Mouse (Mus musculus) testis, adult 2 months (tissue): ENCODE measurements around the gene Sapcd1. TPM values are rescaled to one million over a fixed set of nuclear protein-coding genes. Genes with fewer than 3 reads are reported as not detected.

Experiments
- H3K27ac ChIP-seq: fragments of 200-500 bp; 2 replicates; pipeline ENCODE4 v1.5.1; 2012; ENCODE audit warnings: low read depth, low read length; ENCODE audit not compliant: control insufficient read depth, insufficient read depth
- H3K27me3 ChIP-seq: fragments of 200-500 bp; 2 replicates; pipeline ENCODE4 v1.6.1; 2012; ENCODE audit warnings: mild to moderate bottlenecking, low read length, moderate library complexity; ENCODE audit not compliant: control insufficient read depth, insufficient read depth
- H3K36me3 ChIP-seq: fragments of 200-500 bp; 2 replicates; pipeline ENCODE4 v1.6.1; 2012; ENCODE audit warnings: mild to moderate bottlenecking, low read length; ENCODE audit not compliant: control insufficient read depth, insufficient read depth
- H3K4me1 ChIP-seq: fragments of 200-500 bp; 2 replicates; pipeline ENCODE4 v1.6.1; 2012; ENCODE audit warnings: low read length; ENCODE audit not compliant: control insufficient read depth, insufficient read depth
- H3K4me3 ChIP-seq: fragments of 200-500 bp; 2 replicates; pipeline ENCODE4 v1.5.1; 2012; ENCODE audit warnings: low read depth, mild to moderate bottlenecking, low read length, moderate library complexity, mixed read lengths; ENCODE audit not compliant: control insufficient read depth
- CTCF ChIP-seq: fragments of 200-500 bp; IDR thresholded peaks from 2 replicates; pipeline ENCODE4 v1.5.1; 2012; ENCODE audit warnings: low read depth, mild to moderate bottlenecking, inconsistent platforms, low read length, moderate library complexity; ENCODE audit not compliant: control insufficient read depth, insufficient read depth, insufficient replicate concordance
- POLR2A ChIP-seq: fragments of 200-500 bp; IDR thresholded peaks from 2 replicates; pipeline ENCODE4 v1.6.1; 2012; ENCODE audit warnings: low read depth, mild to moderate bottlenecking, inconsistent platforms, low read length, moderate library complexity; ENCODE audit not compliant: control insufficient read depth
- polyA plus RNA-seq: library from polyadenylated mRNA; depleted of rRNA; stranded (reverse); fragments of >200 nt; gene quantifications from 2 replicates; pipeline ENCODE4 v1.2.3, GENCODE M21; 2012

The Sapcd1 gene
- polyA plus RNA-seq, 1 experiment = 3.5 TPM

DNA sequence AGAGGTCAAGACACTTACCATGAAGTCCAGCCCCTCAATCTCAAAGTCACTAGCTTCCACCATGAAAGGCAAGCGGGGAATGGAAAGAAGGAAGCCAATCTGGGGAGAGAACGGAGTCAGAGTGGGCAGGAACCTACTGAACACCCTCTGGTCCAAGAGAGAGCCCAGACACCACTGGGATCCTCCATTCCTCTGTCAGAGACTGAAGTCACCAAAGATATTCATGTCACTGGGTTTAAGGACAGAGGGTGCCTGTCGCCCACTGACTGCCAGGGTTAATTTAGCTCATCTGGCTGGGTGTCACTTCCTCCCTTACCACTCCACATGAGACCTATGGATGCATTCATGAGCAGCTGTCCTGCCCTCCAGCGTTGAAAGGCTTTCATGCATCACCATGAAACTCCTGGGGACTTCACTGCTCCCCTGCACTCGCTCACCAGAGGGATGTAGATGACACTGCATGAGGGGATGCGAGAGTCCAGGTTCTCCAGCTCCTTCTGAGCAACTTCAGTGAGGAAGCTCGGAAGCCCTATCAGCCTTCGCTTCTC lies 4.6 kb upstream of the Sapcd1 start:
- no peak overlapping the region for H3K27ac ChIP-seq
- no peak overlapping the region for H3K4me3 ChIP-seq
- no peaks in the 10 kb centered on the region for H3K27me3 ChIP-seq
- no peaks in the 10 kb centered on the region for H3K36me3 ChIP-seq
- TF ChIP-seq POLR2A (no peak), CTCF (no peak)
- peaks cover 2% of the 10 kb centered on the region; the same call in 1 of the 2 replicates for H3K4me1 ChIP-seq

- no peak overlapping the region for H3K4me3 ChIP-seq
Measured at GRCm38 (mm10) chr17:35031880-35032279, 4.1 kb upstream of the Sapcd1 start.

DNA sequence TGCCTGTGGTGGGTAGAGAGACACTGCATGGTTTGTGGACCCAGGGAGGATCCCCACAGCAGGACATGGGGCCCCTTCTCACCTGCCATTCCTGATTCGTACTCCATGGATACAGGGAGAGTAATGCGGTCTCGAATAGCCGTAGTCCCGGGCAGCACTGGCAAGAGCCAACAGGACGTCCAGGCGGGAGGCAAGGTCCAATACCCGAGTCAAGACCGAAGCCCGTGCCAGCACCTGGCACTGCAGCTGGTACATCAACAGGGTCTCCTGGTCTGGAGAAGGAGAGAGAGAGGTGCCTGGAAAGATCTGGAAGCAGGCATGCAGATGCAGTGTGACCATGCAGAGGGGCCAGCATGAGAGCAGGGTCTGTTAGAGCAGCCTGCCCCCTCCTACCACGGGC lies 3.5 kb upstream of the Sapcd1 start:
- Histone ChIP-seq H3K27ac (peak overlapping the region; percentile 3; the same call in 1 of the 2 replicates), H3K4me3 (no peak overlapping the region), H3K36me3 (no peaks in the 10 kb centered on the region), H3K27me3 (no peaks in the 10 kb centered on the region), H3K4me1 (peaks cover 2% of the 10 kb centered on the region; the same call in 1 of the 2 replicates)
- no peak for TF ChIP-seq POLR2A
- TF ChIP-seq CTCF = no peak

More at GRCm38 (mm10) chr17:35031880-35032279, 4.1 kb upstream of the Sapcd1 start:
- H3K27ac ChIP-seq = no peak overlapping the region
- no peak for TF ChIP-seq POLR2A
- H3K4me1 ChIP-seq = peaks cover 2% of the 10 kb centered on the region; the same call in 1 of the 2 replicates
- H3K36me3 ChIP-seq = no peaks in the 10 kb centered on the region
- H3K27me3 ChIP-seq = no peaks in the 10 kb centered on the region

- Histone ChIP-seq H3K4me3 (no peak overlapping the region), H3K4me1 (peaks cover 2% of the 10 kb centered on the region; the same call in 1 of the 2 replicates), H3K27ac (no peak overlapping the region)
Measured at GRCm38 (mm10) chr17:35029691-35030532, 2.1 kb upstream of the Sapcd1 start.

DNA sequence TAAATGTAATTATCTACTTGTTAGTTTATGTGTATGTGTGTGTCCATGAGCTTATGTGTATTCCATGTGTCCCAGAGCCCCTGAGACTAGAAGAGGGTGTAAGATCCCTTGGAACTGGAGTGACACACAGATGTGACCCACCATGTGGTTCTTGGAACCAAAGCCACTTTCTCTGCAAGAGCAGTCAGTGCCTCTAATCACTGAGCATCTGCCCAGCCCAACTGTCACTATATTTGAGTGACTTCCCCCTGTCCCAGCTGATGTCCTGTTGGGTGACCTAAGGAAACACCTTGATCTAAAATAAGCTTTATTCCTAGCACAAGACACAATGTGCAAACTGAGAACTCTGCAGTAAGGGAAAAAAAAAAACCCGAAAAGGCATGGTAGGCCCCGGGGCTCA lies 499 bp upstream of the Sapcd1 start:
- Histone ChIP-seq H3K27ac (no peak overlapping the region), H3K4me3 (no peak overlapping the region), H3K27me3 (no peaks in the 10 kb centered on the region), H3K4me1 (peaks cover 2% of the 10 kb centered on the region; the same call in 1 of the 2 replicates), H3K36me3 (no peaks in the 10 kb centered on the region)
- TF ChIP-seq CTCF (no peak), POLR2A (no peak)

More at GRCm38 (mm10) chr17:35029691-35030532, 2.1 kb upstream of the Sapcd1 start:
- TF ChIP-seq CTCF (peak; percentile 48; the same call in 1 of the 2 replicates), POLR2A (no peak)
- Histone ChIP-seq H3K36me3 (no peaks in the 10 kb centered on the region), H3K27me3 (no peaks in the 10 kb centered on the region)

- H3K4me1 ChIP-seq = peaks cover 3% of the 10 kb centered on the region
- H3K27me3 ChIP-seq = no peaks in the 10 kb centered on the region
- TF ChIP-seq CTCF (no peak), POLR2A (no peak)
- H3K27ac ChIP-seq = no peak overlapping the region
- H3K4me3 ChIP-seq = no peak overlapping the region
- H3K36me3 ChIP-seq = no peaks in the 10 kb centered on the region
Measured at GRCm38 (mm10) chr17:35026206-35026605, 1.6 kb downstream of the Sapcd1 start.

DNA sequence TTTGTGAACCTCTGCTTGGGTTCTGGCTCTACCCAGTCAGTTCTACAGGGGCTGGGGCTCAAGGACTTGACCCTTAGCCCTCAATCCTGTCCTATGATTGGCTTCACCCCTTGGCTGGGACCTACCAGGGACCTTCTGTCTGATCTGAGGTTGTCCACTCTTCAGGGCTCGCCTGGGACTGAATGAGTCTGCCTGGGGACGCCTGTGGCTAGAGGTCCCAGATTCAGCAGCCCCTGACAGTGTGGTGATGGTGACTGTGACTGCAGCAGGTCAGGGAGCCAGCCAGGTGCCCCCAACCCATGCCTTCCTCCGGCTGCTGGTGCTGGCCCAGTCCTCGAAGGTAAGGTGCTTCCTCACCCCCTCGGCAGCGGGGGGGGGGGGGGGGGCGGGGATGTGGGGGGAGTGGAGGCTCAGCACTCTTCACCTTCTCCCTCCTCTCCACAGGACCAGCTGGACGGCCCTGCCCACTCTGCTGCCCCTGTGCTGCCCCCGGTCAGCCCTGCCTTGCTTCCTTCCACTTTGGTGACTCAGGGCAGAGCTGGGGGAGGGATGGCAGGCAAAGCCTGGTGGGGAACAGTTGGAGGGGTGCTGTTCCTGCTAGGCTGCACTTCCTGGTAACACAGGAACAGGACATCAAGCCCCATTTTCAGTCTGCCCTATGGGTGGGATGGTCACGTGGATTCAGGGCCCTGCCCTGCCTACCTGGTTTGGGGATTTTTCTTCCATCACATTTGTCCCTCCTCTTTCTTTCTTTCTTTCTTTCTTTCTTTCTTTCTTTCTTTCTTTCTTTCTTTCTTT lies 2.9 kb downstream of the Sapcd1 start:
- no peaks in the 10 kb centered on the region for H3K36me3 ChIP-seq
- no peak overlapping the region for H3K4me3 ChIP-seq
- peaks cover 5% of the 10 kb centered on the region for H3K4me1 ChIP-seq
- TF ChIP-seq CTCF (no peak), POLR2A (no peak)
- no peaks in the 10 kb centered on the region for H3K27me3 ChIP-seq
- no peak overlapping the region for H3K27ac ChIP-seq
